Mouse (Mus musculus) C2C12 (cell line): Measurements from ENCODE around the gene Slc19a2.

ENCODE experiments used
- CTCF ChIP-seq: IDR thresholded peaks from one replicate; pipeline ENCODE4 v1.5.1; 2011; ENCODE audit not compliant: control insufficient read depth, insufficient read depth, insufficient read length
- MAX ChIP-seq: IDR thresholded peaks from one replicate; pipeline ENCODE4 v1.6.1; 2011; ENCODE audit warnings: mild to moderate bottlenecking, control low read depth
- MYOD1 ChIP-seq: IDR thresholded peaks from one replicate; pipeline ENCODE4 v1.6.1; 2011; ENCODE audit warnings: low read depth; ENCODE audit not compliant: control insufficient read depth, insufficient read length
- MYOG ChIP-seq: IDR thresholded peaks from one replicate; pipeline ENCODE4 v1.6.1; 2011; ENCODE audit not compliant: control insufficient read depth, insufficient read length; ENCODE audit errors: extremely low read depth

DNA sequence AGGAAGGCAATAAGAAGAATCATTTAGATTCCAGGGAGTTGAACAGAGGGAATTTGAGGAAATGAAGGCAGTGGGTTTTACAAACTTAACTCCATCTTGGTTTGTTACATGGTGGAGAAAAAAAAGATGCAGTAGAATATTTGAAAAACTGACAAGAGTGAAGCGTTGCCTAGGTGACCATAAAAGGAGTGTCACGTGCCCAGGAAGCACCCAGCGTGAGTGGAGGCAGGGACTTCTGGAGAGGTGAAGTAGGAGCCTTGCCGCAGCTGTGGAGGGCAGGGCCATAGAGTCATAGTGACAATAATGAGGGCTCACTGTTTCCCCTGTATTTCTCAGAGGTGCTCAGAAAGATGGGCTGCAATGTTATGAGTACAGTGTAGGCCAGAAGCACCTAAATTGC, 30.5 kb downstream of the Slc19a2 start:
- TF ChIP-seq CTCF (no peak), MYOD1 (no peak), MAX (no peak), MYOG (no peak)
